Mouse (Mus musculus): ENCODE data around the gene Xaf1. TPM values are rescaled to one million over a fixed set of nuclear protein-coding genes. Genes with fewer than 3 reads are reported as not detected.

The Xaf1 gene
- 1 to 10 TPM; 1.9 to 2.9 TPM for total RNA-seq (2021)
- long read RNA-seq, experiment 1, result 0 reads
- long read RNA-seq, experiment 2, partial matches to known transcripts, result 0 of 1 reads
- long read RNA-seq, experiment 2, other reads (novel, unspliced or antisense), result 0 of 1 reads

DNA sequence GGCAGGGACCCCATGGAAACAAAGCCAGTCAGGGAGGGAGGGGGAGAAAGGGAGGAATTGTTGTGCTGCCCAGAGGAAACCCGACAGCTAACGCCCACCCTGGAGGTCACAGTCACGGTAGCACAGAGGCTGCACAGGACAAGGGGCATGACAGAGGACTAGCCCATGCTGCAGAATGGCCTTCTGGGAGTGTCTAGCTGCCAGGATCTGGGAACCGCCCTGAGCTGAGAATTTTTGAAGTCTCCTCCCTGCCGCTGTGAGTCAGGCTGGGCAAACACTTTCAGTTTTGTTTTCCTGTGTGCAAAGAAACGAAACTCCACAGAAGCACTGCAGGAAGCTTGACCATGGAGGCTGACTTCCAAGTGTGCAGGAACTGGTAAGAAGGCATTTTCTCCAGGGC, at the start of gene Xaf1:
Gene Xaf1 (plus strand): TSS at position 296 of the 400 bp plus-strand sequence.
- no peak for DNase-seq (ENCODE audit: low spot score in 2 of 2)
- intact Hi-C loops (cut with DNase I), result no loop called here

DNA sequence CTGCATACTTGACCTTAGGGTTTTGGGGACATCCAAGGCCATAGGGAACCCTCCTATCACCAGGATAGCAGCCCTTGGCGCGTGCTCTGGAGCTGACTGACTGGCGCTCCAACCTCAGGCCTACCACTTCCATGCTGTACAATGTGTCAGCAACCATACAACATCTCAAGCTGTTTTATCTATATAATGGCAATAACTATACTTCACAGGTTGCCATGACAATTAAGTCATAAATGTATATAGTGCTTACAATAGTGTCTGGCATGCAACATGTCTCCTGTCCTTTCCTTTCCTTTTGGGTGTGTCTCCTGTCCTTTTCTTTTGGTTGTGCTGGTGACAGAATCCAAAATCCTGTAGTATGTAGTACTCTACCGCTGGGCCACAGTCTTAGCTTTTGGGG, 45.8 kb upstream of the Xaf1 start:
- intact Hi-C loops (cut with DNase I), result no loop called here

GRCm38 (mm10) chr11:72256441-72256840, 45.0 kb upstream of the Xaf1 start:
- no peak for DNase-seq (ENCODE audit: low spot score in 2 of 2)
- intact Hi-C loops (cut with DNase I), result no loop called here

More for the DNA sequence above, 45.8 kb upstream of the Xaf1 start:
- no peak for DNase-seq (ENCODE audit: low spot score in 2 of 2)

GRCm38 (mm10) chr11:72265483-72265882, 35.9 kb upstream of the Xaf1 start:
- intact Hi-C loops (cut with DNase I), result loop anchor here (5.0 kb wide), 1 partner anchor 38 kb away; no protein-coding TSS in a partner anchor

DNA sequence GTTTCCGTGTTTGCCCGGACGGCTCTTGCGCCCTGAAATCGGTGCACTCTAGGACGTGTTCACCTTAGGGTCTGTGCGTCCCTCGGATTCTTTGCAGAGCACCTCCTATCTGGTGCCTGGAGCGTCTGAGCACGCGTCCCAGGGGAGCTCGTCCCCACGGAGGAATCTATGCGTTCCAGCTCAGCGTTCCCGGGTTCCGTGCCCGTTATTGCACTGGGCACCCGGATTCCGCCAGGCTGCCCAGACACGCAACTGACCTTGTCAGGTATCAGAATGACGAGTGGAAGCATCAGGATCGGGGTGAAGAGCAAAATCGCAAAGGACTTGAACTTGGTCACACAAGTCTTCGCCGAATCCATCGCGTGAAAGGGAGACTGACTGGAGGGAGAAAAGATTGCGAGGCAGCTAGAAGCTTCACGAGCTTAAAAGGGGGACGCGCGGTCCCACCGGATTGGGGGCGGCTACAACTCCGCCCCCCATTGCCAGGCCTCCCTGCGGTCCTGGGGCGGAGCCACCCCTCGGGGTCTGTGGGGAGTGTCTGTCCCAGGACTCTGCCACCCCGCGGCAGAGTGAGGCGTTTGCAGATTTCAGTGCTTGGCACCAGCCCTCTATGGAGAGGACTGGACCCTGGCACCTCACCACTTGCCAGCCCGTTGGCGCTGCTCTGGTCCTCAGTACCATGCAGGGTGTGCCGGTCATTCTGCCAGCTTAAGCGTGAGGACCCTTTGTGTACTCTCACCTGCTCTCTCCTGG, 35.0 kb upstream of the Xaf1 start:
- peak; percentile 56 to 62 for DNase-seq (ENCODE audit: low spot score in 2 of 2)
- intact Hi-C loops (cut with DNase I), result loop anchor here (5.0 kb wide), 1 partner anchor 39 kb away; no protein-coding TSS in a partner anchor

More at GRCm38 (mm10) chr11:72265483-72265882, 35.9 kb upstream of the Xaf1 start:
- DNase-seq (ENCODE audit: low spot score in 2 of 2), result peak; percentile 43 to 47

- DNase-seq (ENCODE audit: low spot score in 2 of 2), result no peak
- intact Hi-C loops (cut with DNase I), result loop anchor here (5.0 kb wide), 1 partner anchor 40 kb away; no protein-coding TSS in a partner anchor
These were observed 34.4 kb upstream of the Xaf1 start, which contains the start of gene Slc13a5 for GRCm38 (mm10) chr11:72266960-72267560. Gene Slc13a5 (minus strand): TSS chr11:72267222.

GRCm38 (mm10) chr11:72271761-72272160, 29.7 kb upstream of the Xaf1 start:
- intact Hi-C loops (cut with DNase I), result no loop called here
- no peak for DNase-seq (ENCODE audit: low spot score in 2 of 2)

DNA sequence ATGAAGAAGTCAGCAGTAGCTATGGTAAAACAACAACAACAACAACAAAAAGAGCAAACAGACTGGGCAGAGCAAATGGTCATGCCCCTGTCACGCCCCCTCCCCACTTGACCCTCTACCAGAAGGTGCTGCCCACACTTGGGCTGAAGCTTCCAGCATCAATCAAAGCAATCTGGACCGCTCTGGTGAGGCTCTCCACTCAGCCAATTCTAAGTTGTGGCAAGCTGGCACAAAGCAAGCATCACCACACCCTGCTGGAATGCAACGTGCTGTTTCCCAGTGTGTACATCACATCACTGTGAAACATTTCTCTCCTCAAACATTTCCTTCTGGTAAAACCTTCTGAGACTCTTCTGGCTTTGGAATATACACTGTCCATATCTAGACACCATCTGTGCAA, 28.1 kb upstream of the Xaf1 start:
- peak in 1 of 2 experiments; percentile 28 for DNase-seq (ENCODE audit: low spot score in 2 of 2)
- intact Hi-C loops (cut with DNase I), result no loop called here

GRCm38 (mm10) chr11:72281143-72281851, 20.1 kb upstream of the Xaf1 start:
- DNase-seq (ENCODE audit: low spot score in 2 of 2), result no peak
- intact Hi-C loops (cut with DNase I), result no loop called here

DNA sequence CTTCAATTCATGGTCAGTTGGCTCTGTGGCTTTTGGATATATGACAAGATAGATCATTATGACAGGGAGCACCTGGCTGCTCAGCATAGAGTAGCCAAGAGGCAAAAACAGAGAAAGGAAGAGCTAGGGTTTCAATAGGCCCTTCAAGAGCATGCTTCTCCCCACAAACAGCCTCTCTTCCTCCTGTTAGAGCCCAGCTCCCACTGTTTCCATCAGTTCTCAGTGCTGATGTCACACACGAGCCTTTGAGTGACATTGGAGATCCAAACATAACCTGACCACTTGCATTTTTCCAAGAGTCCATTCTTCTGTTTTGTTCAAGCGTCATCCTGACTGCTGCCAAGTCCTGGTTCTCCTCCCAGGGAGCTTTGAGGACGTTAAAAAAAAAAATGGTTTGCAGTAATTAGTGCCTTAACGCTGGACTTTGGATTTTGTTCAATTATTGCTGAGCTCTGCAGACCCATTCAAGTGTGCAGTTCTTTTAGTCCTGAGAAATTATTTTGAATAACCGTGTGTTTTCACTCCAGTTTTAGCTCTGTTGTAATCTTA, 19.5 kb upstream of the Xaf1 start:
- DNase-seq (ENCODE audit: low spot score in 2 of 2), result no peak
- intact Hi-C loops (cut with DNase I), result no loop called here

DNA sequence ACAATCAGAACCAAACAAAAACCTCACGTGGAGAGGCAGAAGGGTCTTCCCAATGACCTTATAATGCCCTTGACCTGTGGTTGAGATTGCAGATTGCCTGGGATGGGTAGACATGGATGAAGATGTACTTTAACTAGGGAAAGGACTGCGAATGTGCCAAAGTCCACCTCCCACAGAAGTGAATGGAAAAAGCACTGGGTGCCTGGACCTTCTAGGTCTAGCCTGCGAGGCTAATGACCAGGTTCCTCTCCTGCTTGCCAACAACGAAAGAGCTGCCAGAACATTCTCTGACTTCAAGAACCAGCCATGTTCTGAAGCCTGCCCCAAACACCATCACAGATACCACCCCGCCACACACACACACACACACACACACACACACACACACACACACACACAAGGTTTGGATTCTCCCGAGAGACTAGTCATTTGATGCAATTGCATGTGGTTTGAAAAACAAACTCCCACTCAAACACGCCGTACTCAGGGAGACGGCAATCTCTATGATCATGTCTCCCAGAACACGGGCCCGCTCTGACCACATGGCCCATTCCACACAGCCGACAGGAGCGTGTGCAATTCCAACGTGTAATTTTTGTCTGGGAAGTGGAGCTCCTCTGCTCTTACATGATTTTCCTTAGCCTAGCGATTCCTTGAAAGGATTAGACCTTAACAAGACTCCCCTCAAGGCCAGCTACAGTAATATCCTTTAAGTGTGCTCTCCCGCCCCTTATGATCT, 17.8 kb upstream of the Xaf1 start:
- intact Hi-C loops (cut with DNase I), result no loop called here
- DNase-seq (ENCODE audit: low spot score in 2 of 2), result no peak

DNA sequence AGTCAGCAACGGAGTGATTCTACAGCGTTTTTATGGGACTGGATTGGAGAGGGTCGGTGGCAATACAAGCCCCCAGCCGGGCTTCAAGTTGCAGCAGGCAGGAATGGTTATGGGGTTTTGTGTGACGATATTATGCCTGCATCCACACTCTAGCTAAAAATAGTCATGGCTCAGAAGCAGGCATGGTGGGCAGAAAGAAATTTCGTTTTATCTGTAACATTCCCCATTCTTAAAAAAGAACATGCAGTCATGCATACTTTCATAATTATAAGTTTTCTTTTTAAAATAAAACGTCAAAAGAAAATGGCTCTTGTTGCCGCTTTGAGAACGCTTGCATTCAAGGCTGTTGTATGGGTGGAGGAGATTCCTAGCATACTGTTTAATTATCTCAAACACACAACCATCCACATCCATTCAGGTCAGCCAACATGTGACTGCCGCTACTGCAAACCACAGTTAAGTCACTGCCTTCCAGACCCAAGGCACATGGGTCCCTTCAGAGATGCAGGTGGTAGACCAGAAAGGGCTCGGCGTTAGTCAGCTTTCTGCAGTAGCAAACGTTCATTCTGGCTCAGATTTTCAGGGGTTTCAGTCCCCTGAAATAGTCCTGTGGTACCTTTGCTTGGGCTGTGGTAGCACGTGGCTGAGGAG, 16.8 kb upstream of the Xaf1 start:
- DNase-seq (ENCODE audit: low spot score in 2 of 2), result peak; percentile 22 to 55
- intact Hi-C loops (cut with DNase I), result no loop called here

- no peak for DNase-seq (ENCODE audit: low spot score in 2 of 2)
- intact Hi-C loops (cut with DNase I), result no loop called here
These were observed 15.4 kb upstream of the Xaf1 start for GRCm38 (mm10) chr11:72285971-72286480.

- intact Hi-C loops (cut with DNase I), result no loop called here
- DNase-seq (ENCODE audit: low spot score in 2 of 2), result no peak
These were observed 14.8 kb upstream of the Xaf1 start for GRCm38 (mm10) chr11:72286651-72287050.

DNA sequence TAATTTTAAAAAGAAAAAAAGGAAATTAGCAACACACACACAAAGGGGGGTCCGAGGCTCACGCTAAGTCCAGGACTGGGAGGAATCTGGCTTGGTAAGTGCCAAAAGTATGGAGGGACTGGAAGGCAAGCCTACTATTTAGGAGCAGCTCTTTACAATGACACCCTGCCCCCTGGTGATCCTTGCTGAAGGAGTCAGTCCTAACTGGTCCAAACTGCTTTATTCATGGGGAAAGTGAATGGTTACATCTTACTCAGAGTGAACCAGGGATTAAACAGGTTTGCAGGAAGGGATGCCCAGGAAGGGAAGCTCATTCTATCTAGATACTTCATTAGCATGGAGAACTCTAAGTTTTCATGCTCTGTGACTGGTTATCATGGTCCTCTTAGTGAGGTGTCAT, 14.3 kb upstream of the Xaf1 start:
- intact Hi-C loops (cut with DNase I), result no loop called here
- DNase-seq (ENCODE audit: low spot score in 2 of 2), result no peak

GRCm38 (mm10) chr11:72287543-72287942, 13.9 kb upstream of the Xaf1 start:
- DNase-seq (ENCODE audit: low spot score in 2 of 2), result no peak
- intact Hi-C loops (cut with DNase I), result no loop called here

DNA sequence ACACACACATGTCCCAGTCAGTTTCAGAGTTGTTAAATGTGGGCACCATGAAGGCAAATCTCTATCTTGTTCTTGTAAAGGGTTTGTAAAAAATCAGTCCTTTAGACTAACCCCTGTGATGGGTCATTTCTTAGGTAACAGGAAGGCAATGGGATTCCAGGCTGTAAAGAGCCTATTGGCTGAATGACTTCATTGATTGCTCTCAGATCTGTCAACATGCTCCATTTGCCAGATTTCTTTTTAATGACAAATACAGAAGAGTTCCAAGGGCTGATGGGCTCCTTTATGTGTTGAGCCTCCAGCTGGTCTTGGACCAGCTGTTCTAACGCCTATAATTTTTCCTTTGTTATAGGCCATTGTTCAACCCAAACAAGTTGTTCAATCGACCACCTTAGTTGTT, 8.3 kb upstream of the Xaf1 start:
- no peak for DNase-seq (ENCODE audit: low spot score in 2 of 2)
- intact Hi-C loops (cut with DNase I), result no loop called here

DNA sequence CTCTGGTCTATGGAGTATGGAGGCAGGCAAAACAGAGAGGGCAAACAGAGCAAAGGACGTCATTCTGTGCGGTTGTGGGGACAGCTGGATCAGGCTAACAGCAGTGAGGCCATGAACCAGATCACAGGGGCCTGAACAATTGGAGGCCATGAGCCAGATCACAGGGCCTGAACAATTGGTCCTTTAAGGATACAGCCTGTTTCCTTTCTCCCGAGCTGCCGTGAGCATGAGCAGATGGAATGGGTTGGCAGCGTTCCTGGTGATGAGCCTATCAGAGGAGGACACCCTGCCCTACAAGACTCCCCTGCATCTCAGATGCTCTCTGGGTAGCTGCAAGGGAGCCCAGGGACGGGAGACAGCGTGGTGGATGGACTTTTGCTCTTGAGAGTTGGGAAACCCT, 801 bp downstream of the Xaf1 start:
- intact Hi-C loops (cut with DNase I), result no loop called here
- DNase-seq (ENCODE audit: low spot score in 2 of 2), result peak; percentile 54 to 66
